Mouse (Mus musculus) hindbrain, embryonic 11.5 days (tissue): ENCODE results near the gene Txnip. TPM values are rescaled to one million over a fixed set of nuclear protein-coding genes. Genes with fewer than 3 reads are reported as not detected.

Experiments
- ATAC-seq: fragments of 200-750 bp; cut with Nextera tagmentation; 2 replicates; pipeline ENCODE4 v1.8.0; 2017; ENCODE audit warnings: mild to moderate bottlenecking, moderate TSS enrichment, moderate library complexity; ENCODE audit not compliant: low FRiP score
- DNase-seq: peaks from one replicate; pipeline ENCODE4 v3.0.0-alpha.2; 2015; ENCODE audit warnings: low spot score
- H3K27ac ChIP-seq: fragments of 300-500 bp; sonication (generic); 2 replicates; pipeline ENCODE4 v1.5.1; 2014; ENCODE audit warnings: mild to moderate bottlenecking, low read depth, low read length
- H3K27me3 ChIP-seq: fragments of 300-500 bp; sonication (generic); 2 replicates; pipeline ENCODE4 v1.6.1; 2014; ENCODE audit warnings: mild to moderate bottlenecking, low read length, moderate library complexity, mixed read lengths; ENCODE audit not compliant: control insufficient read depth, insufficient read depth
- H3K36me3 ChIP-seq: fragments of 300-500 bp; sonication (generic); 2 replicates; pipeline ENCODE4 v1.6.1; 2014; ENCODE audit warnings: mild to moderate bottlenecking, low read length, moderate library complexity, mixed read lengths; ENCODE audit not compliant: control insufficient read depth, insufficient read depth
- H3K4me1 ChIP-seq: fragments of 300-500 bp; sonication (generic); replicated peaks from 2 replicates; pipeline ENCODE4 v1.6.1; 2014; ENCODE audit warnings: low read length, mixed read lengths; ENCODE audit not compliant: control insufficient read depth, insufficient read depth
- H3K4me2 ChIP-seq: fragments of 300-500 bp; sonication (generic); replicated peaks from 2 replicates; pipeline ENCODE4 v1.6.1; 2014; ENCODE audit warnings: mild to moderate bottlenecking, low read depth, low read length
- H3K4me3 ChIP-seq: fragments of 300-500 bp; sonication (generic); 2 replicates; pipeline ENCODE4 v1.5.1; 2014; ENCODE audit warnings: low read depth, low read length
- H3K9ac ChIP-seq: fragments of 300-500 bp; sonication (generic); 2 replicates; pipeline ENCODE4 v1.6.1; 2014; ENCODE audit warnings: low read depth, low read length
- H3K9me3 ChIP-seq: fragments of 300-500 bp; sonication (generic); 2 replicates; pipeline ENCODE4 v1.6.1; 2016; ENCODE audit warnings: low read length; ENCODE audit not compliant: control insufficient read depth
- WGBS: fragments of 180-500 bp; shearing (Covaris S2); extraction: QIAGEN DNeasy Blood & Tissue Kit; methylation state at CpG from one replicate; pipeline ENCODE4 v1.1.7; 2014; 5-methylcytosine and 5-hydroxymethylcytosine counted together
- polyA plus RNA-seq: library from polyadenylated mRNA; unstranded; fragments of >200 nt; fragmentation: Nextera tagmentation; extraction: Ambion mirVana; gene quantifications from 2 replicates; pipeline ENCODE4 v1.2.1, GENCODE M21; 2014

Gene Txnip
- polyA plus RNA-seq, 1 experiment from 2014 or later, result 53.4 TPM

DNA sequence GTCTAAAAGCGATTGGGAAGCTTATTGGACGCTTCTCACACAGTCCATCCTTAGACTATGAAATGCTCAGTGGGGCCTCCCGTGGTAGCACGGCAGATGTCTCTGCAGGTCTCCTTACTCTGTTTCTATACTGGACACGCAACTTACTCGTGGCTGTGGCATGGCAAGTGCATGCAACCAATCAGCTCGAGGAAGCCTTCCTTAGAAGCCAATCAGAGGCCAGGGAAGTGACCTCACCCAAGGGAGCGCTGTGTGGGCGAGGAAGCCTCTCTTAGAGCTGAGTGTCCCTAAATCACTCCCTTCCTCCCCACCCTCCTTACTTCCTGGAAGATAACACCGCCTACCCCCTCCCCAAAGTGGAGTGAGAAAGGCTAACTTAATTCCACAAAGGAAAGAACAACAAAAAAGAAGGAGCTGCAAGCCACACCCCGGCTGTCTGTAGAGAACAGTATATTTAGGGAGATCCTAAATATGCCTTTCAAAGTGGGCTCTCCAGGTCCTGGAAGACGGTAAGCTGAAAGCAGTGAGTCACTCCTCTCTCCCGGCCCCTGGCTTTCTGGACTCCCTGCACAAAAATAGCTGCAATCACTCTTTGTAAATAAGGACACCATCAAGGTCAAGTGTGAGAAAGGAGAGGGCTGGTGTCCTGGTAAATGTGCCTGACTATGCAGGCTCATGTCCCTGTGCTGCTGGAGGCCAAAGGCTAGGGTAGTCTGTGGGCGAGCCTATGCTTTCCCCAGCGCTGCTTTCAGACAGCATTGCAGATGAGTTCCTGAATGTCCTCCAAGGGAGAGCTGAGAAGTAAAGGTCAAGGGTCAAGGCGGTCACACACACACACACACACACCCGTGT is 19.2 kb downstream of the Txnip start, which contains the start of gene Gm16253:
TSS of gene Gm16253 (plus strand) at position 295 of the 852 bp plus-strand sequence.
- H3K9me3 ChIP-seq, result no peaks in the 10 kb centered on the region
- WGBS, result 29% methylated on average over 17 of the region's 17 CpGs
- H3K9ac ChIP-seq, result peak within 1 kb of the TSS; percentile 25; the same call in 1 of the 2 replicates
- peak within 1 kb of the TSS; percentile 48; the same call in 1 of the 2 replicates for H3K27ac ChIP-seq
- H3K4me2 ChIP-seq, result peak within 1 kb of the TSS; percentile 18
- ATAC-seq (peak; percentile 89), DNase-seq (peak; percentile 82)
- peaks cover 3% of the 10 kb centered on the region for H3K4me1 ChIP-seq
- no peak within 1 kb of the TSS for H3K4me3 ChIP-seq
- no peaks in the 10 kb centered on the region for H3K27me3 ChIP-seq
- no peaks in the 10 kb centered on the region for H3K36me3 ChIP-seq

DNA sequence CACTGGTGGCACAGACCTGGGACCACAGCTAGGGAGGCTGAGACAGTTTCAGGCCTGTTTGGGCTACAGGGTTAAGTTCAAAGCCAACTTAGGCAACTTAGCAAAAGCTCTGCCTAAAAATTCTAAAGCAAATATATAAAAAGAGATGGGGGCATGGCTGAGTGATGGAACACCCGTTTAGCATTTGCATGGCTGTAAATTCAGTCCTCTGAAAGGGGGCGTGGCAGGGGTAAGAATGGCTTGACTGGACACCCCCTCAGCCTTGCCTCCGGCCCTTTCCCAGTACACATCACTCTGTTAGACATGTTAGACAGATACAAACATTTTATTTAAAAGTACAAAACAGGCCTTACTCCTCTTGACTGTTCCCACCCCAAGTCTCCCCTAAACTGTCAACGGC is 19.8 kb downstream of the Txnip start:
- Histone ChIP-seq H3K4me1 (peaks cover 3% of the 10 kb centered on the region), H3K36me3 (no peaks in the 10 kb centered on the region), H3K4me2 (no peak overlapping the region), H3K9ac (no peak overlapping the region), H3K27ac (peak overlapping the region; percentile 30; the same call in 1 of the 2 replicates), H3K4me3 (no peak overlapping the region), H3K27me3 (no peaks in the 10 kb centered on the region), H3K9me3 (no peaks in the 10 kb centered on the region)
- 74% methylated on average over 4 of the region's 4 CpGs for WGBS
- ATAC-seq (no peak), DNase-seq (no peak)

- WGBS, result 82% methylated on average over 12 of the region's 12 CpGs
- H3K27ac ChIP-seq, result no peak overlapping the region
- H3K36me3 ChIP-seq, result no peaks in the 10 kb centered on the region
- no peak overlapping the region for H3K9ac ChIP-seq
- no peaks in the 10 kb centered on the region for H3K27me3 ChIP-seq
- H3K4me2 ChIP-seq, result no peak overlapping the region
- H3K4me1 ChIP-seq, result peaks cover 3% of the 10 kb centered on the region
- H3K4me3 ChIP-seq, result no peak overlapping the region
- H3K9me3 ChIP-seq, result no peaks in the 10 kb centered on the region
- no peak for DNase-seq
- no peak for ATAC-seq
Observed at GRCm38 (mm10) chr3:96578561-96579238, 20.9 kb downstream of the Txnip start.

GRCm38 (mm10) chr3:96579239-96579750 is 21.5 kb downstream of the Txnip start:
- Histone ChIP-seq H3K27ac (no peak overlapping the region), H3K4me2 (no peak overlapping the region), H3K9me3 (no peaks in the 10 kb centered on the region), H3K27me3 (no peaks in the 10 kb centered on the region), H3K36me3 (no peaks in the 10 kb centered on the region), H3K4me3 (no peak overlapping the region), H3K9ac (no peak overlapping the region), H3K4me1 (peaks cover 3% of the 10 kb centered on the region)
- 74% methylated on average over 4 of the region's 4 CpGs for WGBS
- DNase-seq (no peak), ATAC-seq (no peak)

DNA sequence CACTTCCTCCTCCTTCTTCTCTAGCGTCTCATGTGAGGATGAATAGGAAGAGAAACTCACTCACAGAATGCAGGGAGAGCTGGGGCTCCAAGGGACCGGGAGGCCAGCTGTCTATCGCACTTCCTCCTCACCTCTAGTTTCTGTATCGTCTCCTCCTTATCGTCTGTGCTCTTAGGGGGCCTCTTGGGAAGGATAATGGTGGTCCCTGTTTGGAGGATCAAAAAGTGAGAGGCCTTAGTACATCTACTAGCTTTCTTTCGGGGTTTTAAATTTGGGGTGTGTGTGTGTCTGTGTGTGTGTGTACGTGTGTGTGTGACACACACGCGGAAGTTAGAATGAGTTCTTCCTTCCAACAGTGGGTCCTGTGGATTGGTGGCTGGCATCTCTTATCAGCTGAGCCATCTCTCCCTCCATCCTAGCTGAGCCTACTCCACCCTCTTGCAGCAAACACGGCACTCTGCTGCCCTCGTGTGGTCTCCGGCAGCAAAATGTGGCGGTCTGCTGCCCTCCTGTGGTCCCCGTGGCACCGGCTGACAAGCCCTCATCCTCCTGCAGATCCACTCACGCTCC is 22.2 kb downstream of the Txnip start:
- H3K36me3 ChIP-seq, result no peaks in the 10 kb centered on the region
- H3K9me3 ChIP-seq, result no peaks in the 10 kb centered on the region
- H3K4me3 ChIP-seq, result no peak overlapping the region
- H3K27me3 ChIP-seq, result no peaks in the 10 kb centered on the region
- H3K4me2 ChIP-seq, result peak overlapping the region; percentile 14
- H3K4me1 ChIP-seq, result peaks cover 3% of the 10 kb centered on the region
- DNase-seq (peak; percentile 96), ATAC-seq (peak; percentile 69)
- no peak overlapping the region for H3K27ac ChIP-seq
- 15% methylated on average over 16 of the region's 16 CpGs for WGBS
- no peak overlapping the region for H3K9ac ChIP-seq

- Histone ChIP-seq H3K4me1 (peaks cover 3% of the 10 kb centered on the region), H3K4me2 (no peak overlapping the region), H3K9ac (no peak overlapping the region), H3K4me3 (no peak overlapping the region), H3K27me3 (no peaks in the 10 kb centered on the region), H3K9me3 (no peaks in the 10 kb centered on the region), H3K27ac (no peak overlapping the region), H3K36me3 (no peaks in the 10 kb centered on the region)
- ATAC-seq (no peak), DNase-seq (no peak)
- WGBS, result 43% methylated on average over 6 of the region's 6 CpGs
Observed at GRCm38 (mm10) chr3:96581141-96581540, 23.4 kb downstream of the Txnip start.

- ATAC-seq (no peak), DNase-seq (no peak)
- Histone ChIP-seq H3K27ac (no peak overlapping the region), H3K27me3 (no peaks in the 10 kb centered on the region), H3K9me3 (no peaks in the 10 kb centered on the region), H3K4me1 (peaks cover 2% of the 10 kb centered on the region), H3K4me3 (no peak overlapping the region), H3K4me2 (no peak overlapping the region), H3K36me3 (no peaks in the 10 kb centered on the region), H3K9ac (no peak overlapping the region)
- WGBS, result 84% methylated on average over 16 of the region's 16 CpGs
Observed at GRCm38 (mm10) chr3:96581771-96582515, 24.2 kb downstream of the Txnip start.

GRCm38 (mm10) chr3:96583386-96583785 is 25.6 kb downstream of the Txnip start:
- Histone ChIP-seq H3K4me2 (no peak overlapping the region), H3K27ac (no peak overlapping the region), H3K27me3 (no peaks in the 10 kb centered on the region), H3K36me3 (no peaks in the 10 kb centered on the region), H3K9me3 (no peaks in the 10 kb centered on the region), H3K9ac (no peak overlapping the region), H3K4me1 (no peaks in the 10 kb centered on the region; the same call in 1 of the 2 replicates), H3K4me3 (no peak overlapping the region)
- no peak for ATAC-seq
- DNase-seq, result no peak
- WGBS, result 94% methylated on average over 5 of the region's 5 CpGs
